Mouse (Mus musculus) thymus, postnatal 25 days (tissue): ENCODE measurements around the gene Tdrd9.
"Not testable (repeated sequence)": the region's sequence is repeated elsewhere in the genome, so short reads cannot be mapped to it uniquely, and the experiment has no call there.

Experiments
- DNase-seq: peaks from one replicate; pipeline ENCODE4 v3.0.0; 2022

The Tdrd9 gene

DNA sequence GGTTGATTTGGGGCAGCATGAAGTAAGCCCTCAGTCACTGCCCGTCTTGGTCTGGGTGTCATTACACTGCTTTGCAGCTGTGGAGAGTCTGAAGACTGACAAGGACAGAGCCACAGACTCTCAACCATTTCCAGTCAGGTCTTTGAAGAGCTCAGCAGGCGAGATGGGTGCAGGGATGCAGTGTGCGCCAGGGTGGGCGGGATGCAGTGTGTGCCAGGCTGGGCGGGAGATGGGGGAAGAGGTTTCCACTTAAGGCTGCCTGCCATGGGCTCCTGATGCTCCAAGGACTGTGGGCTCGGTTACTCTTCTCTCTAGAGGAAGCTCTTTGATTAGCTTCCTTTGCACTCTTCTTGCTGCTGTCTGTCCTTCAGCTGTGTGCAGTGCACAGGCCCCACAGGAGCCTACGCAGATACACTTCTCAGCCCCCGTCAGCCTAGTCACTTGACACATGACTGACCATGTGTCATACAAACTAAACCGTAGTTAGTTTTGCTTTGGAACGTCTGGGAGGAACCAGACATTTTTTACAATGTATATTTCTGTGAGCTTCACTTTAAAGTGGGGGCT lies 62.1 kb downstream of the Tdrd9 start:
- no peak for DNase-seq

DNA sequence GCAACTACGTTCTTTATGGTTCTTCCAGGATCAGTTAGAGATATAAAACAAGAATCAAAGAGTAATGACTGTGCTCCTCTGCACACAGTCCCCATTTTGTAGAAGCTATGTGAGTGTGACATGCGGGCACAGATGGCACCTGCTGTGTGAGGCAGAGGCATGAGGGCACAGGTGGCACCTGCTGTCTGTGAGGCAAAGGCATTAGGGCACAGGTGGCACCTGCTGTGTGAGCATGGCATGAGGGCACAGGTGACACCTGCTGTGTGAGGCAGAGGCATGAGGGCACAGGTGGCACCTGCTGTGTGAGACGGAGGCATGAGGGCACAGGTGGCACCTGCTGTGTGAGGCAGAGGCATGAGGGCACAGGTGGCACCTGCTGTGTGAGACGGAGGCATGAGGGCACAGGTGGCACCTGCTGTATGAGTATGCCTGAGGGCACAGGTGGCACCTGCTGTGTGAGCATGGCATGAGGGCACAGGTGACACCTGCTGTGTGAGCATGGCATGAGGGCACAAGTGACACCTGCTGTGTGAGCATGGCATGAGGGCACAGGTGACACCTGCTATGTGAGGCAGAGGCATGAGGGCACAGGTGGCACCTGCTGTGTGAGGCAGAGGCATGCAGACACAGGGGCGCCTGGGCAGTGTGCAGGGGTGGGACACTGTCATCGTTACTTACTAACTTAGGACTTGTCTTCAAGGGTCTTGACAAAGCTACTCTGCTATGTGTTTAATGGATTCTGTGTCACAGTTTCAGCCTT lies 64.2 kb downstream of the Tdrd9 start:
- DNase-seq, result not testable (repeated sequence)

DNA sequence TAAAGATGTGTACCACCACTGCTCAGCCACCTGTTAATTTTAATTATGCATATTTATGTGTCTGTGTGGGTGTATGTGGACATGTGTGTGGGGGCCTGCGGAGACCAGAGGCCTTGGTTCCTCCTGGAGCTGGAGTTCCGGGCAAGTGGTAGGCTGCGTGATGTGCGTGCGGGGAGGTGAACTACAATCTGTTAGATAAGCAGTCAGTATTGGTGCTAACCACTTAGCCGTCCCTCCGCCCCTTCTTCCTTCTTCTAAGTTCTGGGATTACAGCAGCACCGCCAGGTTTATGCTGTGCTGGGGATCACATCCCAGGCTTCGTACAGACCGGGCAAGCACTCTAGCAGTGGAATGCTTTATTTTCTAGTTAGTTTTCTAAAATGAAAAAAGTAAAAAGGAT lies 67.1 kb downstream of the Tdrd9 start:
- DNase-seq, result no peak

DNA sequence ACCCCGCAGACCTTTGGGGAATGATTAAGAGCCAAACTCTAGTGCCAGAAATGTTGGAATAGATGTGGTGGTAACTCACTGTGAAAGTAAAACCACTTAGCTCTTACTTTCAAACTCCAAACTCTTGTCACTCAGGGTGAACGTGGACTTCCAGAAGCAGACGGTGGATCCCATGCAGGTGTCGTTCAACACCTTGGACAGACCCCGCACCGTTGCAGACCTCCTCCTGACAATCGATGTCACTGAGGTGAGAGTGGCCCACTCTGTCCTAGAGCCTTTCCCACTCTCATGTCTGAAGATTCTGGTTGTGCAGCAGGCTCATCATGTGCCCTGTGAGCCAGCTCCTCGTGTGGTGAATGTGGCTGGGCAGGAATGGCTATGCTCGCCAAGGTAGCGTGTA lies 67.8 kb downstream of the Tdrd9 start:
- no peak for DNase-seq

DNA sequence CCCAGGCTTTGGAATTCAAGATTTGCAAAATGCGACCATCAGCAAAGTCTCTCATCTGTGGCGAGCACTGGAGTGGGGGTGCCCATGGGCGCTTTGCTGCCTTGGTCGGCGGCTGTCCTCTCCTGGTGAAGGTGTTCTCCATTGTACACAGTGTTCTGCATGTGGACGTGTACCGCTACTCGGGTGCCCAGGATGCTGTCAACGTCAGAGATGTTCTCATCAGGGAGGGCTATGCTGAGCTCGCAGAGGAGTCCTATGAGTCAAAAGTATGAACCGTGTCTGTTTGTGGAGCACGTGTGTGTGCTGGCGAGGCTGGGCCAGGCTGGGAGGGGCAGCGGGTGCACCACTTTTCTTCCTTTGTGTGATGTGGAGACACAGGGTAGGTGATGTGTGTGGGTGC lies 71.3 kb downstream of the Tdrd9 start:
- DNase-seq, result no peak

DNA sequence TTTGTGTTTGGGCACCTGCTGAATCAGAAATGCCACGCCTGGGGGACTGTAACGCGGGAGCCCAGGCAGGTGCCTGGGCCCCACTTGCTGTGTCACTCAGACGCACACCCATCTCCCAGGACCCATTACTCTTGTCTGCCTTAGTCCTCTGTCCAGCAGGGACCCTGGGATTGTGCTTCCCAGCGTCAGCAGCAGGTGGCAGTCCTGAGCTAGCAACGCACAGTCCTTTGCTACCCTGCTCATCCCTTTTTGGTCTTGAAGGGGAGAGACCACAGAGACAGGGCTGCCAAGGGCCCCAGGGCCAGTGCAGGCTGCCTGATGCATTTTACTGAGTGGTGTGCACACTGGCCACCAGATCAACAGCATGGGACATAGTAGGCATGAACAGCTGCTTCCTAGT lies 106.3 kb downstream of the Tdrd9 start:
- peak; percentile 54 for DNase-seq

DNA sequence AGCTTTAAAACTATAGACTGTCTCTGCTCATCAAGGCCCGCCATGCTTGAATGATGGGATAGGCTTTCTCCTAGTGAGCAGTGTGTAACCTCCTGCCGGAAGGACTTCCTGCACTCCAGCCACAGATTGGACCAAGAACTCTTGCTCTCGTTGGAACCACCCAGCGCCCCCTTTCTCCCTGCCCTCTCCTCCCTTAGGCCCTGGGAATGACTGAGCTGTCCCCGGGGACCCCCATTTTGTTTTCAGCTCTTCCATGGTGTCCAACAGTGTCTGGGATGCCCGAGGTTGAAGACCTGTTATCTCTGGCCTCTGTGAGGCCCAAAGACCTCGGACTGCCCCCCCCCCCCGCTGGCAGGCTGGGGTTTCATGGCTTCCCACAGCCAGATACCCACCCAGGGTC lies 108.6 kb downstream of the Tdrd9 start:
- no peak for DNase-seq

DNA sequence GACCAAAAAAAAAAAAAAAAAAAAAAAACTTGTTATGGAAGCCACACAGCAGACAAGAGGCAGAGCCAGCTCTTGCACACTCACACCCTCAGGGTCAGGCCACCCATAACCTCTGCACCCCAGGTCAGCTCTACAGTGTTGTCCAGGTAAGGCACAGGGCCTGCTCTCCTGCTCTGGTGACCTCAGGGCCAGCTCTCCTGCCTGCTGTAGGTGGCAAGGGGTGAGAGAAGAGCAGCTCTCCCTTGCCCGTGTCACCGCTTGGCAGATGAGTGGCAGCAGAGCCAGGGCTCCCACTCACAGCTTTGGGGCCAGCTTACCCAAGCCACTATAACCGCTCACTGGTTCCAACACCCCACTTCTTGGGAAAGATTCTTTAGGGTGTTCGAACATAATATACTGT lies 109.6 kb downstream of the Tdrd9 start:
- no peak for DNase-seq

DNA sequence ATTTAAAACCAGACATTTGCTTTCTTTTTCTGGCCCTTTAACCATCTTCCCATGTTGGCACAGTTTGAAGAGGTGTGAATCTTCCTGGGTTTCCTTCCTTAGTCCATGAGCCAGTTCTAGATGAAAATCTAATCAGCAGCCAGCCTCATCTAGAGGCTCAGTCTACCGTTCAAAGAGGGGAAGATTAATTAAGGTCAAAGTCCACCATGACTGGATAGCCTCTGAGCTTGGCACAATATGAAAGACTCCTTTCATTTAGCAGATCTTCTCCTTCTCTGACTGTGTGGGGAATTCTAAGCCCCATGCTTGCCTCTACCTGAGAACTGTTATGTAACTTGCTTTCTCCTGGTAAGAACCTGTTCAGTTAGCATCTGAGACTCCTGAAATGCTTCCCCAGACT lies 110.9 kb downstream of the Tdrd9 start:
- no peak for DNase-seq

DNA sequence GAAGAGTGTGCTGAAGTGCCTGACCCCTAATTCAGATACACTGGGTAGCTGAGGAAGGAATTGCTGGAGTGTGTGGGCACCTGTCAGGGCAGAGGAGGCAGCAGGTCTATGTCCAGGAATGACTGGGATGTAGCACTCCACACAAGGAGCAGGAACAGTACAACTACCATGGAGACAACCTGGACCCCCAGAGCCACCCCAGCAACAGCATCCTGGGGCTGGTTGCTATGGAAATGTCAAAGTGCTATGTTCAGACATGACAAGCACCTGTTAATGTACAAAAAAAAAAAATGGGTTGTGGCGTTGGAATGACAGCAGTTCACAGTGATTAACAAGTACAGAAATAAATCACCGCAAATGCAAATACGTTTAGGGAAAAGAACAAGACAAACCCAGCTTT lies 114.9 kb downstream of the Tdrd9 start:
- no peak for DNase-seq

DNA sequence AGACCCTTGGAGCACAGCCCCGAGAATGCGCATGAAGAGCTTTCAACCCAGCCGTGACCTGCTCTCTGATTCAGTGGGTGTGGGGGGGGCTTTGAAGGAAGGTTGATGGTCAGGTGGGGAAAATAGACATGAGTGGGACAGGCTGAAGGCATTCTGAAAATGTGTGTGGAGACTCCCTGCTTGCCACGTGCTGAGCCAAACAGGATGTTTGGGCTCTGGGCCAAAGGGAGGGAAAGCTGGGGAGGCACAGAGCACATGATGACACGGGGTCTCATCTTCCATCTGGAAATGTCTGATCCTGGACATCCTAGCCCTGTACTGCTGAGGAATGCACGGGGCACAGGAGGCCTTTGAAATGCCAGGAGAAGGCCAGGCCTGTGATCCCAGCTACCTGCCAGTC lies 115.4 kb downstream of the Tdrd9 start:
- no peak for DNase-seq

DNA sequence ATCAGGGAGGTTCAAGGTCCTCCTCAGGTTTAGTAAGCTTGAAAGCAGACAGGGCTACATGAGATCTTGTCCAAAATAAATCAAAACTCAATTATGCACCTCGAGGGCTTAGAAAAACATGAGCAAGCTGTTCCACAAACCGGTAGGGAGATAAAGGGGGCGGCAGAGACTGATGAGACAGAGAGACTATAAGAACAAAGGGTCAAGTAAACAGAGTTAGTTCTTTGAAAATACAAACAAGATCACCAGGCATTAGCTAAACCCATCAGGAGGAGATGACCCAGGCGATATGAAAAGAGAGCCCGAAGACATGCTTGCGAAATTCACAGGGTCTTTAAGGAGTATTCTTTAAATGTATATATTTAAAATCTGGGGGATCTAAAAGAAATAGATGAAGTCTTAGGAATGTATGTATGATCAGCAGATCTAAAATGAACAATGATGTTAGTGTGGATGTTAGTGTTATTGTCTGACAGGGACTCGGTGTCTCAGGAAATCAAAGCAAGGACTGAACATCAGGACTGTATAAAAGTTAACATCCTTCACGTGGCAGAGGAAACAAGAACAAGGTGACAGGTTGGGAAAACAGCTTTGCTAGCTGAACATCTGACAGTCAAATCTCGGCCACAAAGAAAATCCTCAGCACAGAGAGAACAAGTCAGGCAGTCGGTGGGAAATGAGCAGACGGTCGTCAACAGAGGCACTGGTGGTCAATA lies 117.4 kb downstream of the Tdrd9 start:
- no peak for DNase-seq

DNA sequence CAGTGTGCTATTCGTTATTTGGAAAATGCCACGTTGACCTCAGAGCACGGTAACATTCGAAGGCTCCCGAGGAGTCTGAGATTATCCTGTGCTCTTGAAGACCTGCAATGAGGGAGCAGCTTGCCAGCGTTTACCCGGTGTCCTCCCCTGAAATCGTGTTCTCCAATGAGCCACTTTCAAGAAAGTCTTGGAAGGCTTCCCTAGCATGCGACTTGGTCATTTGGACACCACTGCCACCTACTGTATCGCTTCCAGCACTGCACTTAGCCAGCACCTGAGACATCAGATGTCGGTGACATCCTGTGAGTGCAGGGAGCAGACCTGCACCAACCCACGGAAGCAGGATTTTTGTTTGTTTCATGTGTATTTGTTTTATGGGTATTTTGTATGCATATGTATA lies 119.7 kb downstream of the Tdrd9 start:
- peak; percentile 49 for DNase-seq

DNA sequence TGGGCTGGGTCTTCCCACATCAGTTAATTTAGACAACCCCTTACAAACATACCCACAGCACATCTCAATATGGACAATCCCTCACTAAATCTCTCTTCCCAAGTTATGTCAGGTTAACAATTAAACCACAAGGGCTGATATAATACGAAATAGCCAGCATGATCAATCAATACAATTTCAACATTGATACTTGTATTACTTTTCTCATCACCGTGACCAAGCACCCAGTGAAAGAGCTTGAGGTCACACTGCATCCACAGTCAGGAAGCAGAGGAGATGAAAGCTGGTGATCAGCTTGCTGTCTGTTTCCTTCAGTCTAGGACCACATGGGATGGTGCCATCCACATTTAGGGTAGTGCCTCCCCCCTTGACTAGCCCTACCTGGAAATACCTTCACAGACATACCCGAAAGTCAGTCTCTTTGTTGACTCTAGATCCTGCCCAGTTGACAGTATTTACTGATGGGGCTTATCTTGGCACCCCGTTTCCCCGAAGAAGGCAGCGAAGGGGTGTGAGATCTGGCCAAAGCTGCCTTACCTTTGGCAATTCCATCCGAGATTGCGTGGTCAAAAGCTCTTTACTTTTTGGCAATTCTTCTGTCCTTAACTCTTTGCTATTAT lies 123.0 kb downstream of the Tdrd9 start:
- no peak for DNase-seq

DNA sequence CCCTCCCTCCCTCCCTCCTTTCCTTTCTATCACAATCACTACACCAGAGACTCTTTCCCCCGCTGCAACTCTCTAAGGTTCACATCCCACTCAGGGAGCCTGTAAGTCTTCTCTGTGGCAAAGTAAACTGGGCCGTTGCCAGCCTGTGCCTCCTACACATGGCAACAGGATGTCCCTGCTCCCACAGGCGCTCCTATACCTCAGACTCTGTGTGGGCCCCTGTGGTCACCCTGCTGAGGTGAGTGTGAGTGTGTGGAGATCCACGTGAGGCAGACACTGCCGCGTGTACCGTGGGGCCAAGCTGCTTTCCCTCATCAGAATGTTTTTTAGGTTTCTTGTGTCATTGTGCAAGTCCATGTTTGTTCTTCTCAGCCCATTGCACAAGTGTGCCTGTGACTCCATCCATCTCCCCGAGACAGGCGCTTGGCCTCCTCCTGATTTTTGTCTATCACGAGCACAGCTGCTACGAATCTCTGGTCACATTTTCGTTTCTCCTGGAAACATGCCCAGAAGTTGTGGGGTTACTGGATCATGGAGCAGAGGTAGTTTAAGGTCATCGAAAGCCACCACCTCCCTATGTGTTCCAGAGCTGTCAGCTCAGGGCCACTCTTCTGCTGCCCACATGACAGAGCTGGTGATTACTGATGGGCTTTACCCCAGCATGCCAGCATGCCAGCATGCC lies 124.8 kb downstream of the Tdrd9 start:
- DNase-seq, result no peak

DNA sequence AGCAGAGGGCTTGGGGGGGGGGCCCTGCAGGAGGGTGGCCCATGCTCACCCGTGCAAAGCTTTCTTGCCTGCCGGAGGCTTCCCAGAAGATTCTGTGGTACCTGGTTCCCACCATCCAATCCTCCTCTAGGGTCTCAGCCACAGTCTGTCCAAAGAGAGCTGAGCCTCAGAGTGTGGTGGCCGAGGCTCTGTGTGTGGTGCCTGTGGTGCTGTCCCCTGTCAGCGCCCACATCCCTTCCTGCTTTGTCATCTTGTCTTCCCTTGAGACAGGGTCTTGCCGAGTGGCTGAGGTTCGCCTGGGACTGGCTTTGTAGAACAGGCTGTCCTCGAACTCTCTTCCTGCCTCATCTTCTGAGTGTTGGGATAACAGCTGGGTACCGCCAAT lies 125.4 kb downstream of the Tdrd9 start:
- no peak for DNase-seq

DNA sequence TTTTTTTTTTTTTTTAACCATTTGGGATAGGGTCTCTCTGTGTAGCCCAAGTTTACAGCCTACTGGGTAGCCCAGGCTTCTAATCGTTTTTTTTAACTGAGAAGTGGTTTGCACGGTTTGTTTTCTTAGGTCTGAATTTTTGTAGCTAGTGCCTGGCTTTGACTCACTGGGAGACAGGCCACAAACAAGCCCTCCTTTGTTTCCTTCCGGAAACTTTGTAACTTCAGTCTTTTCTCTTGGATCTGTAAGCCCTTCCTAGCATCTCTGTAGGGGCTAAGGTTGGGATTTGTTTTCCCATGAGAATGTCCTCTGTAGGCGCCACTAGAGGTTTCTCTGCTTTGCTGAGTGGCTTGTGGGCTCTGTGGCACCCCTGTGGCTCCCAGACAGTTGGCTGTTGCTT lies 128.7 kb downstream of the Tdrd9 start:
- no peak for DNase-seq

DNA sequence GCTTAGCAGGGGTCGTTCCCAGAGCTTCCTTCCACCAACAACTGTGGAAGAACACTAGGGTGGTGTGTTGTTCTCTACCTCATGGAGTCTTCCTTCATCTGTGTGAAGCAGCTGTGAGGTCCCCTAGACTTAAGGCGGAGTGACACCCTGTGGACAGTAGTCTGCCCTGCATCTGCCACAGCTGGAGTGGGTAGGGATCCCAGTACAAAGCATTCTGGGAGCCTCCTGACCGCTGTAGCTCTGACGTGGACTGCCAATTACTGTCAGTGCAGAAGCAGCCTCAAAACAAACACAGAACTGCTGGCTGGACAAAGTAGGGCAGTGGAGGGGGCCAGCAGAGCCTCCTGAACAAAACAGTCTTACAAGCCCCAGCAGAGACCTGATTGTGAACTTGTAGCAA lies 129.7 kb downstream of the Tdrd9 start:
- DNase-seq, result no peak

DNA sequence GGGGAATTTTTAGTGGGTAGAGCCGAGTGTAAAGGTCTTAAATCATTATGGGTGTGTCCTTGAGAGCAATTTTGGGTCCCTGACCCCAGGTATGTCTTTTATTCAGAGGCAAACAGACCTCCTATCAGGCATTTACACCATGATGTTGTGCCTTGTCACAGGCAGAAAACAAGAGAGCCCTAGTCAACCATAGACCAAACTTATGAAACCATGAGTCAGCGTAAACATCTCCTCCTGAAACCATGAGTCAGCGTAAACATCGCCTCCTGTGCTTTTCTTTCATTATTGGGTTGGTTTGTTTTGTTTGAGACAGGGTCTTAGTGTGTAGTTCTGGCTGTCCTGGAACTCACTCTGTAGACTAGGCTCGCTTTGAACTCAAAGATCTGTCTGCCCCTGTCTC lies 131.8 kb downstream of the Tdrd9 start:
- DNase-seq, result no peak

DNA sequence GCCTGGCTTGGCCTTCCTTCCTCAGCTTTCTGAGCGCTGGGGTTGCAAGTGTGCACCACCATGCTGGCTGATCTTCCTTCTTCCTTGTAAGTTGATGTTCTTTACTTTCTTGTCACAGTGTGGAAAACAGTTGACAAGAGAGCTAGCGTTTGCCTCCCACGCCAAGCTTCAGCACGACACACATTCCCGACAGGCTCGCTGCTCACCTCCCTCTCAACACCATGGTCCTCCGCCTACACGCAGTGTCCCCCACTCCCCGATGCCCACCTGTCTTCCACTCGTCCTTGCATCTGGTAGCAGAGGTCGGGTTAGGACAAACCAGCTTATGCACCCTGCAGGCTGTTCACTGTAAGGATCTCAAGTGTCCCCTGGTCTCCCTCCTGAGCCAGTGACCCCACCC lies 133.5 kb downstream of the Tdrd9 start:
- DNase-seq, result no peak

DNA sequence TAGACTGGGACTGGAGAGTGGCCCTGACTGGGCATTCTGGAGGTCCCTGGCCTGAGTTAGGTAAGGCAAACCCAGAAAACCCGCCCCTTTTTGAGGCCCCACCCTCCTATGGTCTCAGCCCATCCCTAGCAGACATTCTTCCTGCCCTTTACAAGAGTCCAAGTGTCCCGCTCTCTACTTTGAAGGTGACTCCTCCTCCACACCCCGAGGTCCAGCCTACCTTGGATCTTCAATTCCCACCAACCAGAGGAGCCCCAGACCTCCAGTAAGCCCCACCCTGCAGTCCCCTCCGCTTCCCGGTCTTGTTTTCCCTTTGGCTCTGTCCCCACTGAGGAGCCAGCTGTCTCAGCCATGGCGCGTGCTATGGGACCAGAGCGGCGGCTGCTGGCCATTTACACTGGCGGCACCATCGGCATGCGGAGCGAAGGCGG lies 135.2 kb downstream of the Tdrd9 start, which contains the start of gene Aspg:
TSS of gene Aspg (plus strand) at position 139 of the 431 bp plus-strand sequence.
- DNase-seq, result no peak

DNA sequence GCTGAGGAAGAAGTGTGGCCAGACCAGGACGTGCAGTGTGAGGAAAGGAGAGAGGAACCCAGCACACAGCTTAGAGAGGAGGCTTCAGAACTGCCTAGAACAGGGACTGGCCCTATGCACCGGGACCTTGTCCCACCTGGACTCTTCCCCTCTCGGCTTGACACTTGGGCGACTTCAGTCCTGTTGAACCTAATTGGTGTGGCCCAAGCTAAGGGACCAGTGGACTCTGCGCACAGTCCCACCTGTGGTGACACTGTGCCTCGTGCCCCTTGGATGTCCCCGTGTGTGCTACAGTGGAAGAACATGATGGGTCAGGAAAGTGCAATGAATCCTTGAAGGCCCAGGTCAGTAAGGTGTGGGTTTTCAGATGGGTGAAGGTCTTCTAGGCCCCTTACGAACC lies 136.3 kb downstream of the Tdrd9 start:
- DNase-seq, result no peak
